8 mouse cellular contexts compared by ENCODE assay signal in the genomic region with DNA sequence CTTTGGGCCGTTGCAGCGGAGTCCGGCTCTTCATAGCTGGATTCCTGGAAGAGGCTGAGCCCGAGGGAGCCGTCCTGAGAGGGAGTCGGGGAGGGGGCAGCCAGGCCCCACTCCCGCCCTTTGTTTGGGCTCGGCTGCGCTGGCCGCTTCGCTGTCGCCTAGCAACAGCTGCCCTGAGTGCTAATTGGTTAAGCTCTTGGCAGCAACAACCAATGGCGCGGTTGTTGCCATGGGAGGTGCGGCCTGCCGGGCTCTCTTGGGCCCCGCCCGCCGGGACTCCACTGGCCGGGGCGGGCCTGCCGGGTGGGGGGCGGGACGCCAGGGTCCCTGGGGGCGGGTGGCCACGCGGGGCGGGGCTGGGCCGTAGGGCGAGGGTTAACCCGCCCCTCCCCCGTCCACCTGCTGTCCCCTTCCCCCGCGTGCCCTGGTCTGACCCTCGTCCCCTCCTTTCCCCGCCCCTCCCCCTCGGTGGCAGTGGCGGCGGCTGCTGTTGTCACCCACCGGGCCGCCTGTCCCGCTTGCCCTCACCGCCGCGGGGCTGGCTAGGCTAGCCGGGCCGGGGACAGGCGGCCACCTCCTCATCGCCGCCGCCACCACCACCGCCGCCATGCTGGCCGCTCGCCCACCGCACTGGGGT. TPM values are rescaled to one million over a fixed set of nuclear protein-coding genes. Genes with fewer than 3 reads are reported as not detected.
DNase-seq lines count a peak whose midpoint lies in the region; ATAC-seq and TF ChIP-seq lines count a peak whose summit lies in the region.

No protein-coding gene starts in this region.

- TF ChIP-seq CTCF in Patski (IDR thresholded peaks at IDR 0.05), result no peak

- no peak for DNase-seq in Patski (ENCODE audit: low read depth, low spot score)
- peak; percentile 93 to 96 for DNase-seq in cerebellum, postnatal 14 days
- peak; percentile 88 to 91 for DNase-seq in frontal cortex, postnatal 14 days (ENCODE audit: low spot score in 2 of 2)
- peak; percentile 75 to 76 for DNase-seq in layer of hippocampus, postnatal 25 days (ENCODE audit: extremely low spot score in 1 of 2, low spot score in 1 of 2)
- DNase-seq in lung, postnatal 25 days (ENCODE audit: low spot score), result peak; percentile 96
- DNase-seq in retina, embryonic 14.5 days (ENCODE audit: low spot score), result peak; percentile 95
- peak; percentile 92 for DNase-seq in thymus, postnatal 4 days

- H3K36me3 ChIP-seq in hindbrain, embryonic 13.5 days, result peaks cover 73% of the 10 kb centered on the region

- H3K27me3 ChIP-seq in Patski, result no peaks in the 10 kb centered on the region
- no peaks in the 10 kb centered on the region for H3K27me3 ChIP-seq in hindbrain, embryonic 13.5 days

- in situ Hi-C loops in Patski (cut with MboI; ENCODE audit: low pct_unique_long_range_greater_than_20kb), result no loop called here

- whole genome bisulfite sequencing in hindbrain, embryonic 13.5 days, result 0% methylated on average over 27 of the region's 56 CpGs

- peak; percentile 91 for ATAC-seq in Patski
- ATAC-seq in hindbrain, embryonic 13.5 days (ENCODE audit: low FRiP score), result peak; percentile 96

- H3K9ac ChIP-seq in hindbrain, embryonic 13.5 days, result peak overlapping the region; percentile 93

- CTCF ChIA-PET in Patski (lab: Charles Lee), result interaction anchor here (1.8 kb wide), 1 partner anchor 11 kb away, joined by 5 read pairs; a partner anchor contains a TSS

- H3K27ac ChIP-seq in hindbrain, embryonic 13.5 days, result peak overlapping the region; percentile 96

- peak overlapping the region; percentile 91 for H3K4me3 ChIP-seq in hindbrain, embryonic 13.5 days

- H3K4me1 ChIP-seq in hindbrain, embryonic 13.5 days (replicated peaks), result peaks cover 20% of the 10 kb centered on the region

- no peaks in the 10 kb centered on the region for H3K9me3 ChIP-seq in hindbrain, embryonic 13.5 days

- POLR2A ChIA-PET in Patski (lab: Charles Lee), result interaction anchor here (2.7 kb wide), 1 partner anchor 10 kb away, joined by 9 read pairs; a partner anchor contains a TSS

- H3K4me2 ChIP-seq in hindbrain, embryonic 13.5 days, result peak overlapping the region; percentile 76

RNA-seq across cellular contexts. Expression of a gene that starts 0.6 kb away (rescaled TPM):
- 26.5 TPM for polyA plus RNA-seq in Patski (2021)
- 15.1 and 16.3 TPM in 2 replicates for polyA plus RNA-seq in hindbrain, embryonic 13.5 days (2015; fragmentation: Nextera tagmentation; extraction: Ambion mirVana)
- 10 to 100 TPM; 41.7 to 49.8 TPM for total RNA-seq in layer of hippocampus, postnatal 25 days (2021)

RNA-seq across cellular contexts. Expression of a gene that starts 10.3 kb away (rescaled TPM):
- 134 TPM for polyA plus RNA-seq in Patski (2021)
- polyA plus RNA-seq in hindbrain, embryonic 13.5 days (2015; fragmentation: Nextera tagmentation; extraction: Ambion mirVana), result 84.2 and 92.0 TPM in 2 replicates
- total RNA-seq in layer of hippocampus, postnatal 25 days (2021), result 10 to 100 TPM; 43.5 to 53.4 TPM

RNA-seq across cellular contexts. Expression of a gene that starts 50.6 kb away (rescaled TPM):
- 0.77 TPM for polyA plus RNA-seq in Patski (2021)
- polyA plus RNA-seq in hindbrain, embryonic 13.5 days (2015; fragmentation: Nextera tagmentation; extraction: Ambion mirVana), result 0.06 and 0.16 TPM in 2 replicates
- total RNA-seq in layer of hippocampus, postnatal 25 days (2021), result under 1 TPM in 1 of 2 experiments, not detected in 1; 0.05 TPM
